Mouse (Mus musculus) heart, embryonic 16.5 days (tissue): ENCODE measurements at regions not wholly inside any gene's neighbourhood (a gene's known extent, or its start where the extent isn't known, plus 50 kb on each side); places are given as distances from the start of the nearest gene placed in this dataset.

Source experiments
- ATAC-seq: fragments of 200-750 bp; cut with Nextera tagmentation; replicated peaks from 2 replicates; pipeline ENCODE4 v1.8.0; 2017; ENCODE audit warnings: moderate number of reproducible peaks; ENCODE audit not compliant: insufficient read depth, low FRiP score; ENCODE audit errors: extremely low read depth
- H3K27ac ChIP-seq: fragments of 300-500 bp; sonication (generic); 2 replicates; pipeline ENCODE4 v1.5.1; 2014; ENCODE audit warnings: mild to moderate bottlenecking, low read length, control low read depth, moderate library complexity
- H3K27me3 ChIP-seq: fragments of 300-500 bp; sonication (generic); 2 replicates; pipeline ENCODE4 v1.6.1; 2014; ENCODE audit warnings: low read length, mixed read lengths; ENCODE audit not compliant: control insufficient read depth, insufficient read depth
- H3K36me3 ChIP-seq: fragments of 300-500 bp; sonication (generic); 2 replicates; pipeline ENCODE4 v1.6.1; 2014; ENCODE audit not compliant: control insufficient read depth, insufficient read depth
- H3K4me1 ChIP-seq: fragments of 300-500 bp; sonication (generic); 2 replicates; pipeline ENCODE4 v1.6.1; 2014; ENCODE audit warnings: low read length, mixed read lengths; ENCODE audit not compliant: control insufficient read depth, insufficient read depth
- H3K4me2 ChIP-seq: fragments of 300-500 bp; sonication (generic); 2 replicates; pipeline ENCODE4 v1.6.1; 2014; ENCODE audit warnings: low read depth, mild to moderate bottlenecking, control low read depth, low read length
- H3K4me3 ChIP-seq: fragments of 300-500 bp; sonication (generic); 2 replicates; pipeline ENCODE4 v1.5.1; 2014; ENCODE audit warnings: mild to moderate bottlenecking, control low read depth, low read length
- H3K9ac ChIP-seq: fragments of 300-500 bp; sonication (generic); 2 replicates; pipeline ENCODE4 v1.6.1; 2014; ENCODE audit warnings: low read length, control low read depth
- H3K9me3 ChIP-seq: fragments of 300-500 bp; sonication (generic); replicated peaks from 2 replicates; pipeline ENCODE4 v1.6.1; 2016; ENCODE audit warnings: low read length; ENCODE audit not compliant: control insufficient read depth
- WGBS: fragments of 180-500 bp; shearing (Covaris S2); extraction: QIAGEN DNeasy Blood & Tissue Kit; methylation state at CpG from one replicate; pipeline ENCODE4 v1.1.7; 2014; 5-methylcytosine and 5-hydroxymethylcytosine counted together

DNA sequence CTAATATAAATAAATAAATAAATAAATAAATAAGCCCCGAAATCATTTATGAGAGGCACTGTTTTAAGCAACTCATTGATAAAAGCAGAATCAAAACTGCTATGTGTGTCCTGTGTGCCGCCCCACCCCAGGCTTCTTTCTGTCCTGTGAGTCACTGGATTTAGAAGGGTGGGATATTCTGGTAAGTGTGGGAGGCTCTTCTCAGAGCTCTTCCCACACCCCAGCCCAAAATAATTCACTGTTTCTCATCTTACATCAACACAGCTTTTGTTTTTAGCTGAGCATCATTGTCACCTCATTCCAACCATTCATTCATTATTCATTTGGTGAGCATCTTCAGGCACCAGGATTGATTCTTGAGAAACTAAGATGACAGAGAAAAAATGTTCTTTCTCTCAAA is 118.4 kb downstream of the Barx2 start:
- no peak overlapping the region for H3K27ac ChIP-seq
- no peak overlapping the region for H3K4me2 ChIP-seq
- no peak overlapping the region for H3K9ac ChIP-seq
- no peaks in the 10 kb centered on the region for H3K9me3 ChIP-seq
- 78% methylated on average over 2 of the region's 2 CpGs for WGBS
- H3K4me1 ChIP-seq: no peaks in the 10 kb centered on the region
- no peaks in the 10 kb centered on the region for H3K27me3 ChIP-seq
- no peak overlapping the region for H3K4me3 ChIP-seq
- no peak for ATAC-seq
- H3K36me3 ChIP-seq: no peaks in the 10 kb centered on the region

DNA sequence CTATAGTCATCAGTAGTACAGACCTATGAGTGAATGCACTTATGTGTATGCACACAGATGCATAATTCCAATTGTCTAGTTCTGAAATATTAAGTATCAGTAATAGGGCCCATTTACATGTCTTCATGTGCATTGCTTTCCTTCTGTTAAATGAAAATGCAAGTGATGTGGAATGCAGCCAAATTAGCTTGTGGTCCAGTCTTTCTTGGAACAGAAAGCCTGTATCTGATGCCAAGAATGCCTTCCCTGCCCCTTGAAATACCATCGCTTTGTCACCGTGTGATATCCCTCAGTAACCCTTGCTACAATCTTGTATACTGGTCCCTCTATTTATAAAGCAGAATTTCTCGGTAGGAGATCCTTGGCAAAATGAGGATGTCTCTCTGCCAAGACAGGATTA is 137.3 kb downstream of the Barx2 start:
- ATAC-seq: no peak
- H3K36me3 ChIP-seq: no peaks in the 10 kb centered on the region
- no peak overlapping the region for H3K27ac ChIP-seq
- H3K27me3 ChIP-seq: no peaks in the 10 kb centered on the region
- H3K4me3 ChIP-seq: no peak overlapping the region
- H3K4me1 ChIP-seq: 0 out of 2 replicates have a peak, but pooled peaks cover 2% of the 10 kb centered on the region
- no peak overlapping the region for H3K4me2 ChIP-seq
- WGBS: 49% methylated on average over 3 of the region's 3 CpGs
- no peak overlapping the region for H3K9ac ChIP-seq
- H3K9me3 ChIP-seq: no peaks in the 10 kb centered on the region

- Histone ChIP-seq H3K4me3 (no peak overlapping the region), H3K4me1 (no peaks in the 10 kb centered on the region), H3K9ac (no peak overlapping the region), H3K27me3 (no peaks in the 10 kb centered on the region), H3K27ac (no peak overlapping the region), H3K4me2 (no peak overlapping the region), H3K9me3 (no peaks in the 10 kb centered on the region), H3K36me3 (no peaks in the 10 kb centered on the region)
- no peak for ATAC-seq
- WGBS: 75% methylated on average over 4 of the region's 4 CpGs
Observed at GRCm38 (mm10) chr9:31765401-31765800, 147.9 kb downstream of the Barx2 start.

DNA sequence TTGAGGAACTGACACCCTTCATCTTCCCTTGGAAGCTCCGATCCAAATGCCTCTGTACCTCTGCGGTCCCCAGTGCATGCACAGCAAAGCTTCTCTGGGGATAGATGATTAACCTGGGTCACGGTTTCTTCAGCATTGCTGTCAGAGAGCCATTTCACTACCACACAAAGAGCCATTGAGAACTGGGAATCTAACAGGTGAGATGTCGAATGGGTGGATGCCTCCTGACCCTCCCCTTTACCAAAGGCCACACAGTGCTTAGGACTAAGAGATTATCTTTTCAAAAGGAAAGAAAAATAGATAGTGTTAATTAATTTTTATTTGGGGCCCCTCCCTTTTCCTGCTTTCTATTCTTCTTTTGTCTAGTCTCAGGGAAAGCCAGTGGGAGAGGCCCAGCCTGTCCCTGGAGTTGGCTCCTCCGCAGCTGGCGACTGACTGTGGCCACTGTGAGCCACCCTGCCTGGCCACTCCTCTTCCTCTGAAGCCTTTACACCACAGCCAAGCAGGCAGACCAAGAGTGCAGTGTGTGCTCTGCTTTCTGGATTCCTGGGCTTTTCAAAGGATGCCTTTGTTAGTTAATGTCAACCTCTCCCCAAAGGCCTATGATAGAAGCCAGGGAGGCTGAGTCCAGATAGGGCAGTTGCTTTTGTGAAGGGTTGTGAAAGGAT is 155.2 kb downstream of the Barx2 start:
- Histone ChIP-seq H3K9me3 (no peaks in the 10 kb centered on the region; the same call in 1 of the 2 replicates), H3K27ac (no peak overlapping the region), H3K36me3 (no peaks in the 10 kb centered on the region), H3K4me1 (no peaks in the 10 kb centered on the region), H3K27me3 (no peaks in the 10 kb centered on the region), H3K4me2 (no peak overlapping the region), H3K9ac (no peak overlapping the region), H3K4me3 (no peak overlapping the region)
- no peak for ATAC-seq
- WGBS: 61% methylated on average over 6 of the region's 6 CpGs

GRCm38 (mm10) chr9:31730443-31730842 is 182.8 kb downstream of the Barx2 start:
- no peaks in the 10 kb centered on the region for H3K27me3 ChIP-seq
- no peak overlapping the region for H3K4me3 ChIP-seq
- no peaks in the 10 kb centered on the region for H3K36me3 ChIP-seq
- H3K4me1 ChIP-seq: no peaks in the 10 kb centered on the region
- H3K4me2 ChIP-seq: no peak overlapping the region
- no peaks in the 10 kb centered on the region for H3K9me3 ChIP-seq
- ATAC-seq: no peak
- no peak overlapping the region for H3K27ac ChIP-seq
- no peak overlapping the region for H3K9ac ChIP-seq

DNA sequence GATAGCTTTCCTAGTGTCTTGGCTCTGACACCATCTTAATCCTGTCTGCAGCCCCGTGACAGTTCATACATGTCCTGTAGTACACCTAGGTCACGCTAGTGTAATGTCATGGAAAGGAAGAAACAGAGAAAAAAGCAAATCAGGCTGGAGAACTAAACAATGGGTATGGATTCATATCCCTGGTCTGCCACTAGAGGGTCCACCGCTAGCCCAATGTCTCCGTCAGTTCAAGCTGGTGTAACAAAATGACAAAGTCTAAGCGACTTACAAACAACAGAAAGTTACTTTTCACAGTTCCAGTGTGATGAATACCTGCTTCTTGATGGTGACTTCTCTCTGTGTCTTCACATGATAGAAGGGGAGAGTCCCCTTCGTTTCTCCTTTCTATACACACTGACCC is 194.0 kb downstream of the Barx2 start:
- Histone ChIP-seq H3K9ac (no peak overlapping the region), H3K36me3 (no peaks in the 10 kb centered on the region), H3K27me3 (no peaks in the 10 kb centered on the region), H3K9me3 (no peaks in the 10 kb centered on the region), H3K4me2 (no peak overlapping the region), H3K4me3 (no peak overlapping the region), H3K4me1 (no peaks in the 10 kb centered on the region), H3K27ac (no peak overlapping the region)
- ATAC-seq: no peak
- 52% methylated on average over 6 of the region's 6 CpGs for WGBS

GRCm38 (mm10) chr9:31710022-31710421 is 203.2 kb downstream of the Barx2 start:
- Histone ChIP-seq H3K36me3 (no peaks in the 10 kb centered on the region), H3K27ac (no peak overlapping the region), H3K4me1 (no peaks in the 10 kb centered on the region), H3K4me3 (no peak overlapping the region), H3K9ac (no peak overlapping the region), H3K4me2 (no peak overlapping the region), H3K27me3 (no peaks in the 10 kb centered on the region), H3K9me3 (no peaks in the 10 kb centered on the region)
- ATAC-seq: no peak
- WGBS: 55% methylated on average over 2 of the region's 2 CpGs

GRCm38 (mm10) chr9:31706688-31707087 is 206.6 kb downstream of the Barx2 start:
- no peak overlapping the region for H3K4me3 ChIP-seq
- H3K9ac ChIP-seq: no peak overlapping the region
- H3K36me3 ChIP-seq: no peaks in the 10 kb centered on the region
- H3K4me2 ChIP-seq: no peak overlapping the region
- no peak overlapping the region for H3K27ac ChIP-seq
- no peaks in the 10 kb centered on the region for H3K4me1 ChIP-seq
- no peak for ATAC-seq
- no peaks in the 10 kb centered on the region for H3K9me3 ChIP-seq
- H3K27me3 ChIP-seq: no peaks in the 10 kb centered on the region
- WGBS: 48% methylated on average over 7 of the region's 7 CpGs

- Histone ChIP-seq H3K4me3 (no peak overlapping the region), H3K27me3 (peaks cover 2% of the 10 kb centered on the region; the same call in 1 of the 2 replicates), H3K4me2 (no peak overlapping the region), H3K36me3 (no peaks in the 10 kb centered on the region), H3K4me1 (no peaks in the 10 kb centered on the region), H3K9ac (no peak overlapping the region), H3K27ac (no peak overlapping the region), H3K9me3 (no peaks in the 10 kb centered on the region)
- 69% methylated on average over 7 of the region's 7 CpGs for WGBS
- no peak for ATAC-seq
Observed at GRCm38 (mm10) chr9:31690921-31691475, 222.3 kb downstream of the Barx2 start.
